Mouse (Mus musculus) kidney, embryonic 14.5 days (tissue): Measurements from ENCODE around the gene Tmigd1. TPM values are rescaled to one million over a fixed set of nuclear protein-coding genes. Genes with fewer than 3 reads are reported as not detected.

Experiments used
- ATAC-seq: fragments of 200-750 bp; cut with Nextera tagmentation; 2 replicates; pipeline ENCODE4 v1.8.0; 2017; ENCODE audit warnings: moderate number of reproducible peaks, mild to moderate bottlenecking, moderate TSS enrichment, moderate library complexity; ENCODE audit not compliant: low FRiP score, low TSS enrichment
- H3K27ac ChIP-seq: fragments of 300-500 bp; sonication (generic); 2 replicates; pipeline ENCODE4 v1.5.1; 2014; ENCODE audit warnings: low read depth, mild to moderate bottlenecking, low read length, moderate library complexity, mixed read lengths
- H3K27me3 ChIP-seq: fragments of 300-500 bp; sonication (generic); 2 replicates; pipeline ENCODE4 v1.6.1; 2014; ENCODE audit warnings: mild to moderate bottlenecking, low read length; ENCODE audit not compliant: control insufficient read depth, insufficient read depth
- H3K36me3 ChIP-seq: fragments of 300-500 bp; sonication (generic); 2 replicates; pipeline ENCODE4 v1.6.1; 2014; ENCODE audit warnings: low read length, mixed read lengths; ENCODE audit not compliant: control insufficient read depth, insufficient read depth
- H3K4me1 ChIP-seq: fragments of 300-500 bp; sonication (generic); 2 replicates; pipeline ENCODE4 v1.6.1; 2014; ENCODE audit warnings: low read length, mixed read lengths; ENCODE audit not compliant: control insufficient read depth, insufficient read depth
- H3K4me2 ChIP-seq: fragments of 300-500 bp; sonication (generic); replicated peaks from 2 replicates; pipeline ENCODE4 v1.6.1; 2014; ENCODE audit warnings: low read depth, mild to moderate bottlenecking, low read length
- H3K4me3 ChIP-seq: fragments of 300-500 bp; sonication (generic); 2 replicates; pipeline ENCODE4 v1.5.1; 2014; ENCODE audit warnings: mild to moderate bottlenecking, low read length
- H3K9ac ChIP-seq: fragments of 300-500 bp; sonication (generic); 2 replicates; pipeline ENCODE4 v1.6.1; 2014; ENCODE audit warnings: low read depth, mild to moderate bottlenecking, low read length, moderate library complexity
- H3K9me3 ChIP-seq: fragments of 300-500 bp; sonication (generic); 2 replicates; pipeline ENCODE4 v1.6.1; 2016; ENCODE audit warnings: low read length; ENCODE audit not compliant: control insufficient read depth
- WGBS: fragments of 180-500 bp; shearing (Covaris S2); extraction: QIAGEN DNeasy Blood & Tissue Kit; methylation state at CpG from one replicate; pipeline ENCODE4 v1.1.7; 2014; 5-methylcytosine and 5-hydroxymethylcytosine counted together
- polyA plus RNA-seq: library from polyadenylated mRNA; unstranded; fragments of >200 nt; fragmentation: Nextera tagmentation; extraction: Ambion mirVana; gene quantifications from 2 replicates; pipeline ENCODE4 v1.2.1, GENCODE M21; 2014

Gene Tmigd1
- polyA plus RNA-seq, 1 experiment from 2014 or later = 0.89 TPM

DNA sequence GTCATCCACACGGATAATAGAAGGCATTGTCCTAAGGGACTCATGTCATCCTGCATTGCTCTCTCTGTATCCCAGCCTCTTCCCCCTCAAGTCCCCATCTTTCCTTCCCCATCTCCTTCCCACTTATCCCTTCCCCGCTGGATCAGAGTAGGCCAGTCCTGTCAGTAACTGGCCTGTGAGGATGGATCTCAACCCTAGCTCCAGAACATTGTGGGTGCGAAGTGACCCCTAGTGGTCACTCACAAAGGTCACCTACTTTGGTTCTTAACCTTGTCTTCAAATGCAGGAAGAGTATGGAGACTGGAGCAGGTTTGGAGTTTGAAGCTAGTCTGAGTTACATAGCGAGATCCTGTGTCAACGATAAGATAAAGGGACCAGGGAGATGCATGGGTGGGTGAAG lies 7.7 kb upstream of the Tmigd1 start:
- peak; percentile 75 for ATAC-seq
- Histone ChIP-seq H3K9ac (0 out of 2 replicates have a peak overlapping the region, but pooled peaks have one; percentile 7), H3K27ac (peak overlapping the region; percentile 69), H3K4me3 (no peak overlapping the region), H3K36me3 (no peaks in the 10 kb centered on the region), H3K9me3 (no peaks in the 10 kb centered on the region), H3K27me3 (no peaks in the 10 kb centered on the region), H3K4me1 (peaks cover 40% of the 10 kb centered on the region), H3K4me2 (no peak overlapping the region; the same call in 1 of the 2 replicates)
- WGBS = 21% methylated on average over 5 of the region's 5 CpGs

GRCm38 (mm10) chr11:76896360-76896759 lies 5.6 kb upstream of the Tmigd1 start:
- ATAC-seq = no peak
- no peak overlapping the region for H3K4me2 ChIP-seq
- peak overlapping the region; percentile 44; the same call in 1 of the 2 replicates for H3K27ac ChIP-seq
- H3K9me3 ChIP-seq = no peaks in the 10 kb centered on the region
- H3K9ac ChIP-seq = no peak overlapping the region
- WGBS = 38% methylated on average over 6 of the region's 6 CpGs
- no peaks in the 10 kb centered on the region for H3K36me3 ChIP-seq
- H3K27me3 ChIP-seq = no peaks in the 10 kb centered on the region
- no peak overlapping the region for H3K4me3 ChIP-seq
- H3K4me1 ChIP-seq = peaks cover 37% of the 10 kb centered on the region

DNA sequence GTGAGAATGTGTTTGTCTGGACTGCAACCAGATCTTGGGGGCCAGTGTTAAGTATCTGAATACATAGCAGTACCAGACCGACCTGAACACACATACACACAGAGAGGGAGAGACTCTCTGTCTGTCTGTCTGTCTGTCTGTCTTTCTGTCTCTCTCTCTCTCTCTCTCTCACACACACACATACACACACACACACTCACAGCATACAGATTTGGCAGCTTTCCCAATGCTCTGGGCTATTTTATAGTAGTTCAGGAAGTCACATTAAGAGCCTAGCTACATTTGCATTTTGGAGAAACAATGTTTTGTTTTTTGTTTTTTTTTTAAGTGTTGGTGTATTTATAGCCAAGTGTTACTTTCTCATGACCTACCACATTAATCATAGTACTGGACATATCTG lies 4.8 kb upstream of the Tmigd1 start:
- Histone ChIP-seq H3K27ac (peak overlapping the region; percentile 44; the same call in 1 of the 2 replicates), H3K9ac (no peak overlapping the region), H3K36me3 (no peaks in the 10 kb centered on the region), H3K4me2 (no peak overlapping the region), H3K4me3 (no peak overlapping the region), H3K9me3 (no peaks in the 10 kb centered on the region), H3K4me1 (peaks cover 37% of the 10 kb centered on the region), H3K27me3 (no peaks in the 10 kb centered on the region)
- WGBS = 55% methylated on average over 1 of the region's 1 CpGs
- ATAC-seq = no peak

DNA sequence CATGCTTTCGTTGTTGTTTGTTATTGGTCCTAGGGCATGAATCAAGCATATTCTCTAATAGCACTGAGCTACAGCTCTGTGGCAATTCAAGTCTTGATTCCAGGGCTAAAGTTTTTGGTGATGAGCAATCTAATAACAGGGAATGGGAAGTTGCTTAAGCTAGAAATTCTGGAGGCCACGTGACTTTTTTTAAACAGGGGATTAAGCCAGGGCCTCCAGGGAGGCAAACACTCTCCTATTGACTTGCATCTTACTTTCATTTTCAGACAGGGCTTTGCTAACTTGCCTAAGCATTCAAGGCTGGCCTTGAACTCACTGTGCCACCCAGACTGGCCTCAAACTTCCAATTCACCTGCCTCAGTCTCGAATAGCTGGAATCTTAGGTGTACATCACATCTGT lies 4.1 kb upstream of the Tmigd1 start:
- Histone ChIP-seq H3K9ac (no peak overlapping the region), H3K9me3 (no peaks in the 10 kb centered on the region), H3K27ac (peak overlapping the region; percentile 56; the same call in 1 of the 2 replicates), H3K4me1 (peaks cover 34% of the 10 kb centered on the region), H3K4me2 (no peak overlapping the region), H3K4me3 (no peak overlapping the region), H3K36me3 (no peaks in the 10 kb centered on the region), H3K27me3 (no peaks in the 10 kb centered on the region)
- 52% methylated on average over 3 of the region's 3 CpGs for WGBS
- ATAC-seq = no peak

DNA sequence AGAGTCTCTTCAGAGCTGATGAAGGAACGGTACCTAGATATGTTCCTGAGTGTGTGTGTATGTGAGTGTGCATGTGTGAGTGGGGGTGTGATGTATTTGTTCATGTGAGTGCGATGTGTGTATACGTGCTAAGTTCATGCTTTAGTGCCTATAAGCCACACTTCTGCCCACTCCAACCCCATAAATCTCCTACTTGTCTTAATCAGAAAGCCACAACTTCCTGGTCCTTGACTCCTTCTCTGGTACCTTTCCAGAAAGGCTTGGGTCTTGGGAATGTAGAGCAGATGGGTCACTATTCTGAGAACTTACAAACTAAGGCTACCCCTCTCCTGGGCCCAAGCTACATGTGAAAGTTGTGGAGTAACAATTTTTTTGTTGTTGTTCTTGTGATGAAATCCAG lies 3.2 kb upstream of the Tmigd1 start:
- Histone ChIP-seq H3K36me3 (no peaks in the 10 kb centered on the region), H3K27me3 (no peaks in the 10 kb centered on the region), H3K4me1 (peaks cover 25% of the 10 kb centered on the region), H3K9me3 (no peaks in the 10 kb centered on the region), H3K9ac (no peak overlapping the region), H3K4me3 (no peak overlapping the region), H3K27ac (0 out of 2 replicates have a peak overlapping the region, but pooled peaks have one; percentile 20), H3K4me2 (no peak overlapping the region)
- 77% methylated on average over 3 of the region's 3 CpGs for WGBS
- no peak for ATAC-seq

DNA sequence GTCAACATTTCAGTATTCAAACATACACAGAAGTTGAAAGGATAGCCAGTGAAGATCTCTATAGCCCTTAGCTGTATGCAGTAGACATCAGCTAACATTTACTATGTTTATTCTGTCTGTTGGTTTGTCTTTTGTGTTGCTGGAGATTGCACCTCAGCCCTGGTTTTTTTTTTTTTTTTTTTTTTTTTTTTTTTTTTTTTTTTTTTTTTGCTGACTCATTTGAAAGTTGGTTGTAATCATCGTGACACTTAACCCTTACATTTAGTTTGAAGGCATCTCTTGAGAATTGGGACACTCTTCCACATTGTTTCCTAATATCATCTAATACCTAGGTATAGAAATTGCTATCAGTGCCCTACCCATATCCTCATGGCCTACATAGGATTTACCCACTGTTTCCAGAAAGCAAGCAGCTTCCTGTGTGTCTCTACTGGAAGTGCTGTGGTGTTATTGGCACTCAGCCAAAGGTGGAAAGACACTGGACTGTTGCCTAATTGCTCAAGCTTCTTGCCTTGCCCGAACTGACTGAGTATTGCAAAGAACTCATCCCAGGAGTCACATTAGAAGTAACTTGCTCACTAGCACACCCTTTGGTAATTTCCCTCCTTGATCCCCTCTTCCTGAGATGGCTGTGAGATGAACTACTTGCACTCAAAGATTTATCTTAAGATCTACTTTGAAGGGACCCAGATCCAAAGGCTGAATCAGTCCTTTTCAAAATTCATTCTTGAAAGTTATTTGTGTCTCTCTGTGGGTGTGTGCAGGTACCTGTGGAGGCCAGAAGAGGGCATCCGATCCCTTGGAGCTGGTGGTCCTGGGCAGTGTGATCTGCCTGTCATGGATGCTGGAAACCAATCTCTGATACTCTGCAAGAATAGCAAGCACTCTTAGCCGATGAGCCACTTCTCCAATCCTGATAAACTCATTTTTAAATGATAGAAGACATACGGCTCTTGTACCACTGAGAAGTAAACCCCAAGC lies 1.9 kb upstream of the Tmigd1 start:
- WGBS = 69% methylated on average over 5 of the region's 5 CpGs
- H3K36me3 ChIP-seq = no peaks in the 10 kb centered on the region
- no peak for ATAC-seq

GRCm38 (mm10) chr11:76904340-76904739 lies 2.4 kb downstream of the Tmigd1 start:
- WGBS = 80% methylated on average over 2 of the region's 2 CpGs
- Histone ChIP-seq H3K4me2 (no peak overlapping the region), H3K4me1 (no peaks in the 10 kb centered on the region), H3K27ac (no peak overlapping the region), H3K9ac (no peak overlapping the region), H3K4me3 (no peak overlapping the region), H3K9me3 (no peaks in the 10 kb centered on the region), H3K36me3 (no peaks in the 10 kb centered on the region), H3K27me3 (no peaks in the 10 kb centered on the region)
- ATAC-seq = no peak

More for the DNA sequence above, 1.9 kb upstream of the Tmigd1 start:
- peaks cover 22% of the 10 kb centered on the region for H3K4me1 ChIP-seq
- H3K4me3 ChIP-seq = no peak overlapping the region
- H3K9ac ChIP-seq = no peak overlapping the region
- H3K9me3 ChIP-seq = no peaks in the 10 kb centered on the region
- H3K4me2 ChIP-seq = no peak overlapping the region
- no peak overlapping the region for H3K27ac ChIP-seq
- no peaks in the 10 kb centered on the region for H3K27me3 ChIP-seq

GRCm38 (mm10) chr11:76908651-76909050 lies 6.7 kb downstream of the Tmigd1 start:
- Histone ChIP-seq H3K9ac (no peak overlapping the region), H3K36me3 (no peaks in the 10 kb centered on the region), H3K4me2 (no peak overlapping the region), H3K4me3 (no peak overlapping the region), H3K27ac (no peak overlapping the region), H3K9me3 (no peaks in the 10 kb centered on the region), H3K4me1 (peaks cover 17% of the 10 kb centered on the region; the same call in 1 of the 2 replicates), H3K27me3 (no peaks in the 10 kb centered on the region)
- no peak for ATAC-seq
- 81% methylated on average over 7 of the region's 7 CpGs for WGBS
